Mouse (Mus musculus): ENCODE results near the gene Asic2. TPM values are rescaled to one million over a fixed set of nuclear protein-coding genes. Genes with fewer than 3 reads are reported as not detected.

The Asic2 gene
- polyA plus RNA-seq (2015; fragmentation: Nextera tagmentation; extraction: Ambion mirVana) = 0.05 TPM in 1 of 2 replicates, not detected in the other

DNA sequence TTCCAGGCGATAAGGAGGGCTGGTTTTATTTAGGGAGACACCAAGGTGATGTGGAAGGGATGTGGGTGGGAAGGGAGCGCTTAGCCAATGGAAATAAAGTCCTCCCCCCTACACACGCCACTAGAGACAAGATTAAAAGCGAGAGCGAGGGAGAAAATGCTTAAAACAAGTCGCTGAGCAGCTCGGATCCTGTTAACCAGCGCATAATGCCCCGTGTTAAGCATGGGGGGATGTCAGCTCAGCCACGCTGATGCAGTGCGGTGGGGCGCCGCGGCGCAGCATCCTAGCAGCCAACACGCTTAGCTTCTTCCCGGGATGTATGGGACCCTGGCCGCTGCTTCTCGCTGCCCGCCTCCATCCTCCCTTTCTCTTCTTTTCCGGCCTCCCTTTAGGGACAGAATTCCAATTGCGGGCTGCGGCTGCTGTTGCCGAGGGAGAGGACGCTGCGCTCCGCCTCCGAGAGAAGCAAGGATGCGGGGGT, at the start of gene Asic2:
TSS of gene Asic2 (minus strand) at position 57 of the 481 bp plus-strand sequence.

GRCm38 (mm10) chr11:81860250-81860972, 107.8 kb downstream of the Asic2 start, which contains the start of gene 5530401A14Rik:
5530401A14Rik (plus strand) TSS chr11:81860673.

GRCm38 (mm10) chr11:80858065-80858464, 1110.2 kb downstream of the Asic2 start, which contains the start of gene Spaca3:
Spaca3 (plus strand) TSS chr11:80858365.

Other genes starting within 250 kb of the Asic2 start
- not detected in 2 replicates for gene 5530401A14Rik, start 107.8 kb downstream of the Asic2 start, polyA plus RNA-seq (2015; fragmentation: Nextera tagmentation; extraction: Ambion mirVana)
- 10.1 and 13.4 TPM in 2 replicates for gene Ccl2, start 67.1 kb upstream of the Asic2 start, polyA plus RNA-seq (2015; fragmentation: Nextera tagmentation; extraction: Ambion mirVana)
- not detected in 2 replicates for gene Gm17268, start 70.1 kb upstream of the Asic2 start, polyA plus RNA-seq (2015; fragmentation: Nextera tagmentation; extraction: Ambion mirVana)
- 6.5 and 10.2 TPM in 2 replicates for gene Ccl7, start 77.3 kb upstream of the Asic2 start, polyA plus RNA-seq (2015; fragmentation: Nextera tagmentation; extraction: Ambion mirVana)
- 5.2 and 9.9 TPM in 2 replicates for gene Ccl11, start 89.4 kb upstream of the Asic2 start, polyA plus RNA-seq (2015; fragmentation: Nextera tagmentation; extraction: Ambion mirVana)
- gene Ccl12, start 133.4 kb upstream of the Asic2 start, polyA plus RNA-seq (2015; fragmentation: Nextera tagmentation; extraction: Ambion mirVana) = 11.0 and 12.8 TPM in 2 replicates
- 0.85 and 2.6 TPM in 2 replicates for gene Ccl8, start 146.7 kb upstream of the Asic2 start, polyA plus RNA-seq (2015; fragmentation: Nextera tagmentation; extraction: Ambion mirVana)

Measured in skeletal muscle tissue, postnatal 0 days (tissue).